Mouse (Mus musculus): Measurements from ENCODE around the gene Prss45.
A peak's percentile ranks its signal among the peaks of the same experiment; 100 is the strongest.

Prss45 gene

DNA sequence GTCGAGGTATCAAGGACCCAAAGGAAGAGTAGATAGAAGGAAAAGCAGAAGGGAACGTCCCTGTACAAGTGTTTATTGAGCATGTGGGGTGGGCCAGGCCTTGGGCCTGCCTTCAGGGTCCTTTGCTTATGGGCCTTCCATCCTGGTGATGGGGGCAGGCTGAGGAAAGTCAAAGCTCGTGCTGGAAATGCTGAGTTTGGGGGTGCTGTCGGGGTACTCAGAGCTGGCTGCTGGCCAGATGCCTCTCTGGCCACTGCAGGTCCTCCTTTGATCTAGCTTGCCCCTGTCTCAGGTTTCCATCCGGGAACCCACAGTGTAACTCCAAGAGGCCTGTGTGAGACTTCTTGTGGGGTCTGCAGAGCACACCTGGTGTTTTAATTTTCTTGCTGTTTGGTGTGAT is 24.1 kb downstream of the Prss45 start:
- DNase-seq, result no peak

DNA sequence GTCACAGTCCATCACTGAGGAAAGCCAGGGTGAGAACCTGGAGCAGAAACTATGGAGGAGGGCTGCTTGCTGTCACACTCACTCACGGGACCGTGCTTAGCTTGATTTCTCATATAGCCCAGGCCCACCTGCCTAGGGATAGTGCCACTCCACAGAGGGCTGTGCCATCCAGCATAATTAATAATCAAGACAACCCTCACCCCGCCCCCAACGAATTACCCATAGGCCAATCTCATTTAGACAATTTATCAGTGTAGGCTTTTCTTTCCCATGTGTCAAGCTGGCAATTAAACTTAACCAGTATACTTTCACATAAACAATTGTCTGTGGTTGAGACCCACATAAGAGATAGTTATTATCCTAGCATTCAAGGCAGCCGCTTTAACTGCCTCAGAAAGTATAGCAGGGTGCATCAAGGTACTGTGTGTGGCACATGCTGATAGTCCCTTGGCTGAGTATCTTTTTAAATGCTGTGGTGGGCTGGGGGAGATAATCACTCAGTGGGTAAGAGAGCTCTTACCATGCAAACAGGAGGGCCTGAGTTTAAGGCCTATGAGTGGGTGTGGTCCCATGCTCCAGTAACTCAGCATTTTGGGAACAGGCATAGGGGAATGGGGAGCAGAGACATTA is 24.7 kb downstream of the Prss45 start:
- DNase-seq, result no peak

DNA sequence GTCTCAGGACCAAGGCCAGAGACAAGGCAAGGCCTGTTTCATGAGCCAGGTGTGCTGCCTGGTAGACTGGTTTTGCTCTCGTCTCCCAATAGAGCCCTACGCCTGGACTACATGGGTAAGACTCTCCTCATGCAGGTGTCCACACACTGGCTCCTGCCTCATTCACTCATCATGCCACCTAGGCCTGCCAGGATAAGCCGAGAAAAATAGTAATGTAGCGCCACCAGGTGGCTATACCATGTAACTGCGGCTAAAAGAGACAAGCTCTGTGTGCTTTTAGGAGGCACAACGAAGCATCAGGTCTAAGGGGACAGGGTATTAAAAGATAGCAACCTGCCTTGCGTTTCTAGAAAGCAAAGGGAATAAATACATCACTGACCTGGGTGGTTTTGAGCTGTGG is 36.6 kb downstream of the Prss45 start:
- DNase-seq, result peak; percentile 69

DNA sequence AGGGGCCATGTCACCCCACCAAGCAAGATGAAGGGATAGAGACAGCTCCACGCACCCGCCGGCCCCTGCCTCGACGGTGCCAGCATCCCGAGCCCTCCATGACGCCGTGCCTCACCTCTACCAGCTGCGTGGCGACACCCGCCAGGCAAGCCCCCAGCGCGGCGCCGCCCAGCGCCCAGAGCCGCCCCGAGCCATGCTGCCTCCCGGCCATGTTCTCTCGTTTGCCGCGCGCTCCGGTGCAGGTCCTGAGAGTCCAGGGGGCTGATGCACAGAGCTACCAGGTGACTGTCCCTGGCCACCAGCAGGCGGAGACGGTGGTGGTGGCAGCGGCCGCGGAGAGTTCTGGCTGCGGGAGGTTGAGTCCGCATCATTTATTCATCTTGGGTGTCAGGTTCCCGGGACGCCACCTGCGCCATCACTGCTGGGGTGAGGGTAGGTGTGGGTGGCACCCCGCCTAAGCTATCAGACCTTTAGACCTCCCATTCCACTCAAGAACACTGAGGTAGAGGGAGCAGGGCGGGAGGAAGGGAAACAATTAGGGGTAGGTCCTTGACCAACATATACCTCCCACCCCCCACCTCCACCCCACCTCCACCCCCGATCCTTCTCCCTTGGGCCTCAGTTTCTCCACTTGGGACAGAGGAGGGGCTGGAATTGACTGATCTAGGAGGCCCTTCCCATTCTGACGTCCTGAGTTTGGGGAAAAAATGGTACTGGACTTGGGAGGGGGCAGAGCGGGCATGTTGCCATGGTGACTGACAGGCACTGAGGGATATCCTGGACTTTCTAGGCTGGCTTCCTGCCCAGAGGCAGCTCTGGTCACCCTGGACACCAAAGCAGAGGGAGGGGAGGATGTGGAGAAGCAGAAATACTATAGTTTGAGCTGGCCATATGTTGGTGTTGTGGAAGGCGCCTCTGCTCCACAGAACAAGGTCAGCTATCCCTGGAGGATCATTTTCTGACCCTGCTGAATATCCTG is 39.6 kb downstream of the Prss45 start:
- peak; percentile 77 for DNase-seq

DNA sequence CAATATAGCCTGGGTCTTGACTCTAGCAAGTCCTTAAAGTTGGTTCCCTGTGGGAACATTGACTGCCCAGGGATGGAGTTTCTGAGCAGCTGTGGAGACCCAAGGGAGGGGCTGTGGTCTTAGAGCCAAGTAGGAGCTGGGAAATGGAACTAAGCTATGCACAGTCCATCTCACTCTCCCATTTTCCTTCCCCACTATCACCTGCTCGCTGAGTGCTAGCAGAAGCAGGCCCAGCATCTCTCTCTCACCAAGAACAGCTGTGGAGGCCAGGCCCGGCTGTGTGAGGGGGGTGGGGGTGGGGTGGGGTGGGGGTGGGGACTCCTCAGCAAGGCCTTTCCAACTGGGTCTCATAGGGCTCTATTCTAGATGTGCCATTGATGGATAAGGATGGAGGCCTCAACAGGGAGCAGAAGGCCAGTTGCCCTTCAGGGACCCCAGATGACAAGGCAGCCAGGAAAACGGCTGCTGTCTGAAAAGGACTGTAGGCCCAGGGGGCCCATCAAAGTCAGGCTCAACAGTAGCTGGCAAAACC is 40.3 kb downstream of the Prss45 start:
- DNase-seq, result no peak

DNA sequence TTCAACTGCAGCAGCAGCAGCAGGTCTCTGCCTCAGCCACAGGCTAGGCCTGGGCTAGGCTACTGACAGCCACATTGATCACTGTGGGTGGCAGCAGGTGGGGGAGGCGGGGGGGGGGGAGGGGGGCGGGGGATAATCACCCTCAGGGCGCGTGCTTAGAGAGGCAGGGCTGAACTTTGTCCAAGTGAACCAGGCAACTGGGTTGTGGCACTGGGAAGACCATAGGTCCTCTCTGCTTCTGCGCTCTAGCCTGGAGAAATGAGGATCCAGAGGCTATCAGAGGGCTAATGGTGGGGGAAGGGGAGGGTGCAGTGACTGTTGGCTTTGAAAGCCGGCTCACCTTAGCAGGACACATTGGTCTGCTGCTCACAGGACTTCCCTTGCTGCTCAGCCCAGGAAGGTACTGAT is 40.9 kb downstream of the Prss45 start:
- no peak for DNase-seq

DNA sequence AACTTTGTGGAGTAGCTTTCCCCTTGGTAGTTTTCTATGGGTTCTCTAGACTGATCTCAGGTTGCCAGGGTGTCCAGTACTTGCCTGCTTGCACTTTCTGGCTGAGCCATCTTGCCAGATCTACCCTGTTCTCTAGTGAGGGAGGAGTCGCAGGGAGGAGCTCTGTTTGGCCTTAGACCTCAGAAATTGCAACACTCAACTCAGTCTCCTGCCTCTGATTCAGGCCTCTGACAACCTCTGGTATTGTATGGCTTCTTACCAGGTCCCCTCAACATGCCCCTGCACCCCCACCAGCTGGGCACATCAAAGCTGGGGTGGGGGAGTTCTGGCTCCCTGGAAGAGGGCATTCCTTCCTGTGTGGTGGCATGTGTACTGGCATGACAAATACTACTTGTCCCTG is 43.0 kb downstream of the Prss45 start:
- no peak for DNase-seq

DNA sequence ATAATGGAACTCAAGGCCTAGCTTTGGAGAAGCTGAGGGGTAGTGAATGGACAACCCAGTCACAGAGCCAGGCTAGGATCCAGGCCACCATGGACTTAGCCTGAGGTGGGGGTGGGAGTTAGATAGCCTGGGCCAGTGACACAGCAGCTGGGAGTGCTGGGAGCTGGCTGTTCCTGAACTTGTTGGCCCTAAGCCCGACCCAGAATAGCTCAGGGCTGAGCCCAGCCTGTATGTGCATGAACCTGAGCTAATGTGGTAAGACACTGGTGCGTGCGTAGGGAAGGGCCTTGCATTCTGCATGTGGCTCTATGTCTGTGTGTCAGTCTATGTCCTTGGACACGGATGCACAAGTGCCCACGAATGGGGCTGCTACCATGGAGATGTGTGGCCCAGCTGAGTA is 43.5 kb downstream of the Prss45 start:
- DNase-seq, result peak; percentile 75

DNA sequence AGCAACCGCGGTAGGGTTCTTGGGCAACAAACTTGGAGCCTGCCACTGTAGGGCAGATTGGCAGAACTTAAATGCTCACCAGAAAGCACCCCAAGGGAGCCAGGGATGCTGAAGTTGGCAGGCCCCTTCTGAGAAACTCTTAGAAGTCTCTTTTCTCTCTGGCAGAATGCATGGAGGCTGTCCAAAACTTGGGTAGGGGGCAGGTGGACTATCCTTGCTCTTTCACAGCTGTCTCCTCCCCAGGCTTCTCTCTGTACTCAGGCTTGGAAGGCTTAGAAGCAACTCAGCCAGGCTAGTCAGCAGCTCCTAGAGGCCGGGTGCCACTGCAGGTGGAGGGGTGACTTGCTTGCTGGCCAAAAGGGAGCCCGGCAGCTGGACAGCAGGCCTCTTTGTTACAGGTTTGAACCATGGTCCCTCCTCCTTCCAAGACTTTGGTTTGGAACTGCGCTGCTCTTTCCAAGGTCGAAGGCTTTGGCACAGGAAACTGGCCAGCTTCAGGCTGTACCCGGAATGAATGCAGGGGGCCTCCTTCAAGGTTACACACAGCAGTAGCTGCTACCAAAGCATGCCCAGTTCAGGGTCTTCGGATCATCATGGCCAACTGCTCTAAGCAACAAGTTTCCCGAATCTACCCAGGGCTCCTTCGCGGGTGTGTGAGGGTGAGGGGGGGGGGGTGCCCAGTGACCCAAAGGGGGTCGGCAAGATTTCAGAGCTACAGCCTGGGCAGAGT is 45.0 kb downstream of the Prss45 start, which contains the start of gene Als2cl:
Gene Als2cl (plus strand): TSS at position 680 of the 730 bp plus-strand sequence.
- DNase-seq, result peak; percentile 46

DNA sequence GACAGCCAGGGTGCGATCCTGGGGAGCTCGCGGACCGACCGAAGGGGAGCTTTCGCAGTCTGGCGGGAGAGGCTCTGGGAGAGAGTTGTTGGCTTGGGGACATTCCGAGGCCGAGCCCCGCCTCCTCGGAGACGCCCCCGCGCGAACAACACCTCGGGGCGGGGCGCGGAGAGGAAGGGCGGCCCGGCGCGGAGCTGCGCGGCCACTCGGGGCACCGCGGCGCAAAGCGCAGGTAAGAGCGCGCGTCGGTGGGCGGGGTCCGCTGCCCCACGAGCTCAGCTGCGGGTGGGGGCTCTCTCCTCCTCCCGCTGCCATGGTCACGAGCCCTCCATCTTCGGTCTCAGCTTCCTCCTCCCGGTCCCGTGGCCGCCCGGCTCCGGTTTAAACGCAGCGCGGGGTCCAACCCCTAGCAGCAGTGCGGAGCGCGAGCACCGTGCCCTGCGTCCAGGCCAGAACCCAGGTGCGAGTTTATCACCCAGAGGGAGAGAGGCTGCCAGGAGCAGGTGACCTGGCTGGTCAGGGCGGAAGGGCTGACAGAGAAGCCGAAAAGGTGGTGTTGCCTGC is 45.7 kb downstream of the Prss45 start, which contains the start of gene Tmie:
Gene Tmie (minus strand): TSS at position 116 of the 564 bp plus-strand sequence.
- DNase-seq, result peak; percentile 89

DNA sequence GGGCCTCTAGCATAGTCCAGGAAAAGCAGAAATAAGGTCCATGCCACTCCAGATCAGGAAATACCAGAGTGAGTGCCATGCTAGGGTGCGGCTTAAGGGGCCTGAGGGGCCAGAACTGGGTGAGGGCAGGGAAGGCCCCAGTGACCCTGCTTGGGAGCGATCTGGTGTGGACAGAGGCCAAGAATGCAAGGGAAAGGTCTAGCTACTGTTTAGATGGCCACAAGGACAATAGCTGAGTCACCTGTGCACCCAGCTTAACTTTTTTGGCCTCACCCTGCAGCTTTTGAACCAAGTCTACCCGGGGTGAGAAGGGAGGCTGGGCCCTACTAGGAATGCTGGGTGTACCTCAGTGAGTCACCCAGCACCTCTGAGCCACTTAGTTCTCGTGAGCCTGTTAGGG is 46.4 kb downstream of the Prss45 start:
- DNase-seq, result peak; percentile 67

DNA sequence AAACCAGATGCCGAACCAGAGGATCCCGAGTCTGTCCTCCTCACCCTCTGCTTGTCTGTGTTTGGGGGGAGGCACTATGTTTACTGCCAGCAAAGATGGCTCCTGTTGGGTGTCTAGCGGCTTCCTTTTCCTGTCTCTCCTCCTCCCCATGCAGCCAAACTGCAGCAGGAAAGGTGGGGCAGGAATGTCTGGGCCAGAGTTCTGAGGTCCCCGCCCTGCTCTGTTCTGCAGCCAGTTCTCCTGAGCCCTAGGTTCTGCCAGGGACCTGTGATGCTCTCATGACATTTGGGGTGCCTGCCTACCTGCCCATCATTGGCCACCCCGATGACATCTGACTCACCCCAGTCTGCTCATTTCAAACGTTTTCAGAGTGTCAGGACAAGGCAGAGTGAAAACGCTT is 47.6 kb downstream of the Prss45 start:
- DNase-seq, result peak; percentile 79

DNA sequence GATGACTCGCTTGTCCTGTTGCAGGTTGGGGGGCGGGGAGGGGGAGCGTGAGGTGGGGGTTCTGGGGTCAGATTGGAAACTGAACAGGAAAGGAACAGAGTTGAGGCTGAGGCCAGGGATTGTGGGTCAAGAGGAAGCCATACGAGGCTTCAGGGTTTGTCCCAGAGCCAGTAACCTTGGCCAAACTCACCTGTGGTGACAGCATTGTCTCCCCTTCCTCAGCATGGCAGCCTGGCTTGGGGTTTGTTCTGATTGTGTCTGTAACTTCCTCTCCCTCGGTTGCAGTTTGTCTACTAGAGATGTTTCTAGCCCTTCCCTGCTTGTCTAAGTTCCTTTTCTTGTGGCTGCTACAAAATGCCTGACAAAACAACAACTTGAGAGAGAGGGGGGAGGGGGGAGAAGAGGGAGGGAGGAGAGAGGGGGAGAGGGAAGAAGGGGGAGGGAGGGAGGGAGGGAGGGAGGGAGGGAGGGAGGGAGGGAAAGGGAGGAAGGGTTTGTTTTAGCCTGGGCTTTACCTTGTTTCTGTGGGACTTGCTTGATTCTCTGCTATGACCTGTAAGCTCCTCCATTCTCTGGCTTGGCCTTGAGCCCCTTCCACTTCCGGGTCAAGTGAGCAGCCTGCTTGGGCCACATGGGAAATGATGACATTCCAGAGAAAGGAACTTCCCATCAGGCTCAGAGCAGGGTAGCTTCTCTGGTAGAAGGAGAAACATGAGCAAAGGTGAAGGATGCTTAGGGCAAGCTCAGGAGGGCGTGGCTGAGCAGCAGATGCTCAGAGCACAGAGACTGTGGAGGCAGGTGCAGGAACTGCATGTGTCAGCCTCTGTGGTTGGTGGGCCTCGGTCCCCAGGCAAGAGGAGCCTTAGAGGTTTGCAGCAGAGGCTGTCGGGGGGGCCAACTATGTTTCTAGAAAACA is 53.3 kb downstream of the Prss45 start:
- no peak for DNase-seq

DNA sequence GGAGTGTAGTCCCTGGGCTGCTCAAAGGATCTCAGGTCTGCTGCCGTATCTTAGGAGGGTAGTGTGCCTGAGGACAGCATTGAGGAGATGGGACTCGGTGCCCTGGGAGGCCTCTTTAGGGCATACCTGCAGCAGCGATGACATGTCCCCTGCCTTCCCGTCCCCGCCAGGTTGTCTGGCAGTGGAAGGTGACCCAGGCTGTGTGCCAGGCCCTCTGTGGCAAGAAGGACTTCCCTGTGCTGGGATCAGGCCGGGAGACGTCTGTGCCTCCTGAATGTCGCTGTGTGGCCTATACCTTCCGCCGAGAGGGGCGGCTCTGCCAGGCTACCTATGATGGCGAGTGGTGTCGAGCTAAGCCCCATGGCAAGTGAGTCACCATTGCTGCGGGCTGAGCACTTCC is 54.5 kb downstream of the Prss45 start:
- no peak for DNase-seq

DNA sequence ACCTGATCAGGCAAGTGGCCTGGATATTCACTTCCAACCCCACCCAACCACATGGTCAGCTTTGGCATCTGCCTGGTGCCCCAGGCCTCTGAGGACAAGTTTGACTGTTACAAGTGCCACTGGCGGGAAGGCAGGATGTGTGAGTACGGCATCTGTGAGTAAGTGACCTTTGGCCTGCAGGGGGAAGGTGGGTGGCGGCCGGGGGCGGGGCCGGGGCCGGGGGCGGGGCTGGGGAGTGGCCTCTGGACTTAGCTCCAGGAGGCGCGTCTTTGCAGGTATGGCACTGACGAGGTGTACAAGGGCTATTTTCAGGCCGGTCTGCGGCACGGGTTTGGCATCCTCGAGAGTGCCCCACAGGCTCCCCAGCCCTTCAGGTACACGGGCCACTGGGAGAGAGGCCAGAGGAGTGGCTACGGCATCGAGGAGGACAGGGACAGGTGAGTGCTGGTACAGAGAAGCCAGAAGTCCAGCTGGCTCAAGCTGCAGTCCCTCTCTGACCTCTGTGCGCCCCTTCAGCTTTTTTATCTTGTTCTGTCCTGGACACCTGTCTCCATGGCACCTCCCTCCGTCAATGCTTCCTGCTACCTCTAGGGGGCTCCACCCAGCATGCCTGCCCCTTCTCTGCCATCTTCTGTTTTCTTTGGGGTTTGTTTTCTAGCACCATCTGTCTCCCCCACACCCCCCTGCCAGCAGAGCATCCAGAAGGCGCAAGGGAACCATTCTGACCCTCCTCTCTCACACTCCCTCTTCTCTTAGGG is 55.8 kb downstream of the Prss45 start:
- DNase-seq, result no peak

Data from lung, postnatal 10 days (tissue).